Mouse (Mus musculus): Measurements from ENCODE around the gene Kprp. TPM values are rescaled to one million over a fixed set of nuclear protein-coding genes. Genes with fewer than 3 reads are reported as not detected.

The Kprp gene
- polyA plus RNA-seq, 1 experiment from 2014 or later, result not detected

- 68% methylated on average over 1 of the region's 1 CpGs for WGBS (ENCODE audit: insufficient replicate concordance)
- Histone ChIP-seq H3K4me3 (ENCODE audit: low read depth, low read length) (no peak within 1 kb of the TSS), H3K9me3 (replicated peaks; ENCODE audit: control insufficient read depth, low read length) (no peaks in the 10 kb centered on the region), H3K9ac (ENCODE audit: low read depth, low read length) (no peak within 1 kb of the TSS), H3K4me2 (no peak within 1 kb of the TSS), H3K27me3 (ENCODE audit: control insufficient read depth, insufficient read depth, low read length) (no peaks in the 10 kb centered on the region), H3K4me1 (ENCODE audit: control insufficient read depth, insufficient read depth, low read length) (no peaks in the 10 kb centered on the region), H3K27ac (ENCODE audit: low read depth, low read length) (no peak within 1 kb of the TSS), H3K36me3 (ENCODE audit: control insufficient read depth, insufficient read depth, low read length) (no peaks in the 10 kb centered on the region)
- ATAC-seq (replicated peaks; ENCODE audit: insufficient number of reproducible peaks, low FRiP score, low TSS enrichment), result no peak
Observed at GRCm38 (mm10) chr3:92778799-92779198, 48.2 kb downstream of the Kprp start, which contains the start of gene Lce1i. TSS of gene Lce1i (minus strand) at chr3:92778899.

Other genes starting within 250 kb of the Kprp start
- gene Smcp, start 238.2 kb downstream of the Kprp start, polyA plus RNA-seq (2014; fragmentation: Nextera tagmentation; extraction: Ambion mirVana), result not detected in 2 replicates
- gene 2210017I01Rik, start 219.8 kb downstream of the Kprp start, polyA plus RNA-seq (2014; fragmentation: Nextera tagmentation; extraction: Ambion mirVana), result not detected in 2 replicates
- gene Lce6a, start 205.6 kb downstream of the Kprp start, polyA plus RNA-seq (2014; fragmentation: Nextera tagmentation; extraction: Ambion mirVana), result not detected in 2 replicates
- not detected in 2 replicates for gene Lce1a1, start 178.9 kb downstream of the Kprp start, polyA plus RNA-seq (2014; fragmentation: Nextera tagmentation; extraction: Ambion mirVana)
- gene Lce1b, start 170.3 kb downstream of the Kprp start, polyA plus RNA-seq (2014; fragmentation: Nextera tagmentation; extraction: Ambion mirVana), result not detected in 2 replicates
- not detected in 2 replicates for gene Lce1a2, start 156.9 kb downstream of the Kprp start, polyA plus RNA-seq (2014; fragmentation: Nextera tagmentation; extraction: Ambion mirVana)
- gene Lce1c, start 148.0 kb downstream of the Kprp start, polyA plus RNA-seq (2014; fragmentation: Nextera tagmentation; extraction: Ambion mirVana), result not detected in 2 replicates
- gene Lce1d, start 140.0 kb downstream of the Kprp start, polyA plus RNA-seq (2014; fragmentation: Nextera tagmentation; extraction: Ambion mirVana), result not detected in 2 replicates
- not detected in 2 replicates for gene Lce1e, start 118.2 kb downstream of the Kprp start, polyA plus RNA-seq (2014; fragmentation: Nextera tagmentation; extraction: Ambion mirVana)
- not detected in 2 replicates for gene Lce1f, start 106.9 kb downstream of the Kprp start, polyA plus RNA-seq (2014; fragmentation: Nextera tagmentation; extraction: Ambion mirVana)
- gene Gm38119, start 88.2 kb downstream of the Kprp start, polyA plus RNA-seq (2014; fragmentation: Nextera tagmentation; extraction: Ambion mirVana), result not detected in 2 replicates
- not detected in 2 replicates for gene Lce1g, start 74.9 kb downstream of the Kprp start, polyA plus RNA-seq (2014; fragmentation: Nextera tagmentation; extraction: Ambion mirVana)
- gene Lce1h, start 62.2 kb downstream of the Kprp start, polyA plus RNA-seq (2014; fragmentation: Nextera tagmentation; extraction: Ambion mirVana), result not detected in 2 replicates
- not detected in 2 replicates for gene Lce1i, start 48.3 kb downstream of the Kprp start, polyA plus RNA-seq (2014; fragmentation: Nextera tagmentation; extraction: Ambion mirVana)
- gene Lce1j, start 36.7 kb downstream of the Kprp start, polyA plus RNA-seq (2014; fragmentation: Nextera tagmentation; extraction: Ambion mirVana), result not detected in 2 replicates
- gene Lce1k, start 19.4 kb downstream of the Kprp start, polyA plus RNA-seq (2014; fragmentation: Nextera tagmentation; extraction: Ambion mirVana), result not detected in 2 replicates
- gene Lce1l, start 24.0 kb upstream of the Kprp start, polyA plus RNA-seq (2014; fragmentation: Nextera tagmentation; extraction: Ambion mirVana), result not detected in 2 replicates
- gene 2310050C09Rik, start 43.0 kb upstream of the Kprp start, polyA plus RNA-seq (2014; fragmentation: Nextera tagmentation; extraction: Ambion mirVana), result not detected in 2 replicates
- gene Lce3a, start 99.0 kb upstream of the Kprp start, polyA plus RNA-seq (2014; fragmentation: Nextera tagmentation; extraction: Ambion mirVana), result not detected in 2 replicates
- not detected in 2 replicates for gene Lce3b, start 105.7 kb upstream of the Kprp start, polyA plus RNA-seq (2014; fragmentation: Nextera tagmentation; extraction: Ambion mirVana)
- gene Lce3c, start 117.2 kb upstream of the Kprp start, polyA plus RNA-seq (2014; fragmentation: Nextera tagmentation; extraction: Ambion mirVana), result not detected in 2 replicates
- gene Lce3d, start 130.1 kb upstream of the Kprp start, polyA plus RNA-seq (2014; fragmentation: Nextera tagmentation; extraction: Ambion mirVana), result not detected in 2 replicates
- gene Lce3e, start 139.8 kb upstream of the Kprp start, polyA plus RNA-seq (2014; fragmentation: Nextera tagmentation; extraction: Ambion mirVana), result not detected in 2 replicates
- gene Lce3f, start 165.0 kb upstream of the Kprp start, polyA plus RNA-seq (2014; fragmentation: Nextera tagmentation; extraction: Ambion mirVana), result not detected in 2 replicates
- gene Crct1, start 188.4 kb upstream of the Kprp start, polyA plus RNA-seq (2014; fragmentation: Nextera tagmentation; extraction: Ambion mirVana), result 0.26 and 0.55 TPM in 2 replicates
- not detected in 2 replicates for gene Lce1m, start 191.8 kb upstream of the Kprp start, polyA plus RNA-seq (2014; fragmentation: Nextera tagmentation; extraction: Ambion mirVana)
- gene Gm4858, start 241.6 kb upstream of the Kprp start, polyA plus RNA-seq (2014; fragmentation: Nextera tagmentation; extraction: Ambion mirVana), result not detected in 2 replicates

Measured in heart, embryonic 11.5 days (tissue).